Mouse (Mus musculus) forebrain, embryonic 13.5 days (tissue): Measurements from ENCODE around the gene Dnajc24. TPM values are rescaled to one million over a fixed set of nuclear protein-coding genes. Genes with fewer than 3 reads are reported as not detected.

Experiments
- ATAC-seq: fragments of 200-750 bp; cut with Nextera tagmentation; 2 replicates; pipeline ENCODE4 v1.8.0; 2017
- H3K27ac ChIP-seq: fragments of 300-500 bp; sonication (generic); 2 replicates; pipeline ENCODE4 v1.5.1; 2015; ENCODE audit warnings: inconsistent platforms, mild to moderate bottlenecking, moderate library complexity
- H3K27me3 ChIP-seq: fragments of 300-500 bp; sonication (generic); 2 replicates; pipeline ENCODE4 v1.6.1; 2015; ENCODE audit warnings: mild to moderate bottlenecking, inconsistent platforms
- H3K36me3 ChIP-seq: fragments of 300-500 bp; sonication (generic); 2 replicates; pipeline ENCODE4 v1.6.1; 2015; ENCODE audit warnings: mild to moderate bottlenecking, inconsistent platforms; ENCODE audit not compliant: poor library complexity, severe bottlenecking
- H3K4me1 ChIP-seq: fragments of 300-500 bp; sonication (generic); 2 replicates; pipeline ENCODE4 v1.6.1; 2015; ENCODE audit warnings: inconsistent platforms
- H3K4me2 ChIP-seq: fragments of 300-500 bp; sonication (generic); 2 replicates; pipeline ENCODE4 v1.6.1; 2015; ENCODE audit warnings: inconsistent platforms, mild to moderate bottlenecking, moderate library complexity
- H3K4me3 ChIP-seq: fragments of 300-500 bp; sonication (generic); 2 replicates; pipeline ENCODE4 v1.5.1; 2015; ENCODE audit warnings: mild to moderate bottlenecking, inconsistent platforms
- H3K9ac ChIP-seq: fragments of 300-500 bp; sonication (generic); 2 replicates; pipeline ENCODE4 v1.6.1; 2015; ENCODE audit warnings: mild to moderate bottlenecking, inconsistent platforms
- H3K9me3 ChIP-seq: fragments of 300-500 bp; sonication (generic); replicated peaks from 2 replicates; pipeline ENCODE4 v1.6.1; 2016; ENCODE audit warnings: inconsistent platforms
- WGBS: fragments of 180-500 bp; shearing (Covaris S2); methylation state at CpG from one replicate; pipeline ENCODE4 v1.1.7; 2015; 5-methylcytosine and 5-hydroxymethylcytosine counted together
- polyA plus RNA-seq: library from polyadenylated mRNA; unstranded; fragments of >200 nt; fragmentation: Nextera tagmentation; extraction: Ambion mirVana; gene quantifications from 2 replicates; pipeline ENCODE4 v1.2.1, GENCODE M21; 2015

Dnajc24 gene
- 47.7 and 51.3 TPM in 2 replicates for polyA plus RNA-seq

- H3K9me3 ChIP-seq, result no peaks in the 10 kb centered on the region
- H3K4me2 ChIP-seq, result peak within 1 kb of the TSS; percentile 69
- H3K36me3 ChIP-seq, result peaks cover 7% of the 10 kb centered on the region; the same call in 1 of the 2 replicates
- ATAC-seq, result peak; percentile 99
- peaks cover 10% of the 10 kb centered on the region for H3K4me1 ChIP-seq
- no peaks in the 10 kb centered on the region for H3K27me3 ChIP-seq
- H3K4me3 ChIP-seq, result peak within 1 kb of the TSS; percentile 92
- peak within 1 kb of the TSS; percentile 86 for H3K9ac ChIP-seq
- H3K27ac ChIP-seq, result peak within 1 kb of the TSS; percentile 76
- WGBS, result 2% methylated on average over 44 of the region's 44 CpGs
These were observed at the start of gene Dnajc24 for GRCm38 (mm10) chr2:106002835-106003739. Gene Dnajc24 (minus strand): TSS chr2:106003549.

DNA sequence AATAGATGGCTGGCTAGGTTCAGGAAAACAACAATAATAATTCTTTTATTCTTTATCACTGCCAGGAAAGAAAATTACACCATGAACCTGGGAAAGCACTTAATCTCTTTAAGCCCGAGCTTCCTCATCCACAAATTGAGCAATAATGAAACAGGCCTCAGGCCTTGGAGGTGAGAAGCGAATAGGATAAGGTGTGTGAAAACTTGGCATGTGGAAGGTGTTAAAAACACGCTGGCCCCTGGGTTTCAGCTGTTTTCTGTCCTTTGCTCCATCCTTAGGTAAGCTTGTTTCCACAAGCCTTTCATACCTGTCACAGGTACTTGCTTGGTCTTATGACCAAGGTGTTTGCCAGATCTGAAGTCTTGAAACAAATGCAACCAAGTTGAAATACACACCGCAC lies 43.3 kb upstream of the Dnajc24 start:
- no peaks in the 10 kb centered on the region for H3K4me1 ChIP-seq
- no peak overlapping the region for H3K27ac ChIP-seq
- 80% methylated on average over 4 of the region's 4 CpGs for WGBS
- H3K27me3 ChIP-seq, result no peaks in the 10 kb centered on the region; the same call in 1 of the 2 replicates
- H3K4me2 ChIP-seq, result no peak overlapping the region
- ATAC-seq, result no peak
- no peak overlapping the region for H3K4me3 ChIP-seq
- H3K9ac ChIP-seq, result no peak overlapping the region
- H3K9me3 ChIP-seq, result no peaks in the 10 kb centered on the region
- H3K36me3 ChIP-seq, result no peaks in the 10 kb centered on the region

GRCm38 (mm10) chr2:106042495-106042894 lies 39.1 kb upstream of the Dnajc24 start:
- 45% methylated on average over 7 of the region's 7 CpGs for WGBS
- H3K9ac ChIP-seq, result no peak overlapping the region
- no peaks in the 10 kb centered on the region for H3K9me3 ChIP-seq
- no peak overlapping the region for H3K4me3 ChIP-seq
- no peaks in the 10 kb centered on the region for H3K4me1 ChIP-seq
- H3K27ac ChIP-seq, result no peak overlapping the region
- no peaks in the 10 kb centered on the region for H3K36me3 ChIP-seq
- no peaks in the 10 kb centered on the region; the same call in 1 of the 2 replicates for H3K27me3 ChIP-seq
- no peak for ATAC-seq
- H3K4me2 ChIP-seq, result no peak overlapping the region

- no peaks in the 10 kb centered on the region for H3K4me1 ChIP-seq
- 73% methylated on average over 5 of the region's 5 CpGs for WGBS
- no peaks in the 10 kb centered on the region for H3K36me3 ChIP-seq
- no peak overlapping the region for H3K27ac ChIP-seq
- no peaks in the 10 kb centered on the region; the same call in 1 of the 2 replicates for H3K27me3 ChIP-seq
- H3K4me2 ChIP-seq, result no peak overlapping the region
- ATAC-seq, result no peak
- no peak overlapping the region for H3K9ac ChIP-seq
- no peak overlapping the region for H3K4me3 ChIP-seq
- no peaks in the 10 kb centered on the region for H3K9me3 ChIP-seq
These were observed 38.6 kb upstream of the Dnajc24 start for GRCm38 (mm10) chr2:106041961-106042360.

DNA sequence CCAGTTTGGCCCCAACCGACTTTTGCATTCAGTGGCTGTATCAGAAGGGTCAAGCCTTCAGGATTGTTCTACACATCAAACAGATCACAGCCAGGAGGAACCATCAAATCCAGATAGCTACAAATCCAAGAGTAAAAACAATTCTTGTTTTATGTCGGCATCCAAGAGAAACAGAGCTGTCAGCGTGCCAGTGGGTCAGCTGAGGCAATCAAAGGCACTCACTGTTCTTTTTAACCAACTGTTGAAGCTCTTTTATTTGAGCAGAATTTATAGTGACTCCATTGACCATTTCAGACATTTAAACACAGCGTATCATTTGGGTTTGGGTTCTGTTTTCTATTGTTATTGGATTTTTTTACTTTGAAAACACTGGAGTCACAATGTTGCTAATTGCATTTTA lies 34.9 kb upstream of the Dnajc24 start:
- H3K27me3 ChIP-seq, result no peaks in the 10 kb centered on the region
- H3K9ac ChIP-seq, result no peak overlapping the region
- no peaks in the 10 kb centered on the region for H3K4me1 ChIP-seq
- no peak overlapping the region for H3K4me2 ChIP-seq
- no peak overlapping the region for H3K27ac ChIP-seq
- no peak overlapping the region for H3K4me3 ChIP-seq
- H3K36me3 ChIP-seq, result no peaks in the 10 kb centered on the region
- 44% methylated on average over 4 of the region's 4 CpGs for WGBS
- no peaks in the 10 kb centered on the region for H3K9me3 ChIP-seq
- no peak for ATAC-seq

GRCm38 (mm10) chr2:106024895-106025294 lies 21.5 kb upstream of the Dnajc24 start:
- ATAC-seq, result no peak
- Histone ChIP-seq H3K27ac (no peak overlapping the region), H3K36me3 (no peaks in the 10 kb centered on the region), H3K27me3 (no peaks in the 10 kb centered on the region), H3K9me3 (no peaks in the 10 kb centered on the region), H3K4me3 (no peak overlapping the region), H3K4me2 (no peak overlapping the region), H3K9ac (no peak overlapping the region), H3K4me1 (no peaks in the 10 kb centered on the region)
- WGBS, result 80% methylated on average over 3 of the region's 3 CpGs

DNA sequence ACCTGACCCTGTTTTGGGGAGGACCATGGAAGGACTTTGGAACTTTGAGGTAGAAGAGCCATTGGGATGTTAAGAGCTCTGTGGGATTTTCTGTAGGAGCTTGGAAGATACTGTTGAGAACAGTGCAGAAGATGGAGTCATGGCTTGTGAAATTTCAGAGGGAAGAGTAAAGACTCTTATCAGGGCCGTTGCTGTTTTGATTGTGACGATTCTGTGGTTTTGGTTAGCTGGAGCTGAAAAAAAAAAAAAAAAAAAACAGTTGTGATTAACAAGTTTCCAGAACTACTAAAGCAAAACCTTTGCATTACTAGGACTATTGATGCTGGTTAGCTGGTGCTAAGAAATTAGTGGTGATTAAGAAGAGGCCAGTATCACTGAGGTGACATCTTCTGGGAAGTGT lies 5.1 kb upstream of the Dnajc24 start:
- WGBS, result 90% methylated on average over 2 of the region's 2 CpGs

GRCm38 (mm10) chr2:105987999-105988398 lies 15.3 kb downstream of the Dnajc24 start:
- Histone ChIP-seq H3K4me3 (no peak overlapping the region), H3K4me2 (no peak overlapping the region), H3K9me3 (no peaks in the 10 kb centered on the region), H3K27me3 (no peaks in the 10 kb centered on the region), H3K36me3 (0 out of 2 replicates have a peak, but pooled peaks cover 5% of the 10 kb centered on the region), H3K9ac (no peak overlapping the region), H3K27ac (no peak overlapping the region), H3K4me1 (peaks cover 4% of the 10 kb centered on the region; the same call in 1 of the 2 replicates)
- ATAC-seq, result no peak
- 13% methylated on average over 2 of the region's 2 CpGs for WGBS

More for the DNA sequence above, 5.1 kb upstream of the Dnajc24 start:
- ATAC-seq, result no peak
- Histone ChIP-seq H3K27me3 (0 out of 2 replicates have a peak, but pooled peaks cover 2% of the 10 kb centered on the region), H3K9ac (no peak overlapping the region), H3K4me1 (no peaks in the 10 kb centered on the region; the same call in 1 of the 2 replicates), H3K4me2 (no peak overlapping the region), H3K9me3 (no peaks in the 10 kb centered on the region), H3K4me3 (no peak overlapping the region), H3K27ac (no peak overlapping the region), H3K36me3 (no peaks in the 10 kb centered on the region)

- no peaks in the 10 kb centered on the region for H3K9me3 ChIP-seq
- H3K36me3 ChIP-seq, result 0 out of 2 replicates have a peak, but pooled peaks cover 5% of the 10 kb centered on the region
- no peak overlapping the region for H3K4me3 ChIP-seq
- no peak for ATAC-seq
- H3K4me1 ChIP-seq, result peaks cover 4% of the 10 kb centered on the region; the same call in 1 of the 2 replicates
- no peaks in the 10 kb centered on the region for H3K27me3 ChIP-seq
- whole genome bisulfite sequencing, result 21% methylated on average over 1 of the region's 1 CpGs
- no peak overlapping the region for H3K4me2 ChIP-seq
- no peak overlapping the region for H3K9ac ChIP-seq
- no peak overlapping the region for H3K27ac ChIP-seq
These were observed 16.2 kb downstream of the Dnajc24 start for GRCm38 (mm10) chr2:105987131-105987530.

GRCm38 (mm10) chr2:105985206-105985605 lies 18.1 kb downstream of the Dnajc24 start:
- 74% methylated on average over 7 of the region's 7 CpGs for WGBS
- H3K4me1 ChIP-seq, result peaks cover 4% of the 10 kb centered on the region; the same call in 1 of the 2 replicates
- H3K36me3 ChIP-seq, result peaks cover 5% of the 10 kb centered on the region; the same call in 1 of the 2 replicates
- no peak overlapping the region for H3K27ac ChIP-seq
- no peak overlapping the region for H3K4me3 ChIP-seq
- no peak for ATAC-seq
- H3K27me3 ChIP-seq, result no peaks in the 10 kb centered on the region
- no peak overlapping the region for H3K9ac ChIP-seq
- H3K4me2 ChIP-seq, result no peak overlapping the region
- H3K9me3 ChIP-seq, result no peaks in the 10 kb centered on the region

- no peak overlapping the region for H3K9ac ChIP-seq
- no peaks in the 10 kb centered on the region for H3K27me3 ChIP-seq
- no peaks in the 10 kb centered on the region; the same call in 1 of the 2 replicates for H3K36me3 ChIP-seq
- ATAC-seq, result no peak
- H3K4me3 ChIP-seq, result no peak overlapping the region
- no peak overlapping the region for H3K4me2 ChIP-seq
- 92% methylated on average over 2 of the region's 2 CpGs for WGBS
- H3K4me1 ChIP-seq, result peaks cover 10% of the 10 kb centered on the region
- H3K9me3 ChIP-seq, result no peaks in the 10 kb centered on the region
- no peak overlapping the region for H3K27ac ChIP-seq
These were observed 25.3 kb downstream of the Dnajc24 start for GRCm38 (mm10) chr2:105978065-105978464.

- no peaks in the 10 kb centered on the region for H3K9me3 ChIP-seq
- H3K27ac ChIP-seq, result no peak overlapping the region
- H3K27me3 ChIP-seq, result no peaks in the 10 kb centered on the region
- H3K36me3 ChIP-seq, result peaks cover 11% of the 10 kb centered on the region
- no peak overlapping the region for H3K4me3 ChIP-seq
- ATAC-seq, result no peak
- H3K4me1 ChIP-seq, result peaks cover 13% of the 10 kb centered on the region
- no peak overlapping the region for H3K9ac ChIP-seq
- H3K4me2 ChIP-seq, result no peak overlapping the region
- 1% methylated on average over 2 of the region's 2 CpGs for WGBS
These were observed 29.4 kb downstream of the Dnajc24 start for GRCm38 (mm10) chr2:105973941-105974340.
